Mouse (Mus musculus): ENCODE measurements around the gene Arl15. TPM values are rescaled to one million over a fixed set of nuclear protein-coding genes. Genes with fewer than 3 reads are reported as not detected.

The Arl15 gene
- polyA plus RNA-seq, 1 experiment from 2014 or later: 16.3 TPM

DNA sequence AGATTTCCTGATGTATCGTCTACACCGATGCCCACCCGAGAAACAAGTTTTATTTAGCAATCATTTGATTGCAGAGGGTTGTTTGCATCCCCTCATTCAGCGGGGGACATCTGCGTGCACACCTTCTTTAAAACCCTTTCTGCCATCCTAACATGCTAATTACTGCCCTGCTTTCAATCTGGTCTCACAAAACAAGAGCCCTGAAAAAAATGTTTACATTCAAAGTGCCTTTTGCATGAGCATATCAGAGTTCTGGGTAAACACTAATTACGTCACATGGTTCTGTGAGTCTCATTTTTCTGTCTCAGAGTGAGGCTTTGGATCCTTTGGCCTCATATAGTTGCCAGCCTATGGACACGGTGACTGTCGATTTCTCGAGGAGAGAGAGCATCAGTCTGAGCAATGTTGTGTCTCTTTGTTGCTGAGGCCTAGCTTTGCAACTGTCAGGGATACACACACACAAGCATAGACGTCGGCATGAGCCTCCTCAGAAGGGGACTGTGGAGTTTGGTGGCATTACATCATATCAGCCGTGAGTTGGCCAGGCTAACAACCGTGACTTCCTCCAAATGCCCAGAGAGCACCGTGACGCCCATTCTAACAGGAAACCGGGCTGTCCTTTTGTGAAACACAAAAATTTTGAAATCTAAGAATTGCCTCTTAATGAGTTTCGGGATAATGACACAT lies 283.4 kb downstream of the Arl15 start:
- WGBS: 44% methylated on average over 17 of the region's 17 CpGs
- Histone ChIP-seq H3K36me3 (no peaks in the 10 kb centered on the region), H3K9me3 (replicated peaks) (no peaks in the 10 kb centered on the region), H3K4me3 (replicated peaks) (no peak overlapping the region), H3K9ac (replicated peaks) (no peak overlapping the region), H3K4me1 (peaks cover 11% of the 10 kb centered on the region; the same call in 1 of the 2 replicates), H3K27ac (replicated peaks) (no peak overlapping the region), H3K27me3 (replicated peaks) (no peaks in the 10 kb centered on the region), H3K4me2 (no peak overlapping the region)
- ATAC-seq (ENCODE audit: low FRiP score): no peak

GRCm38 (mm10) chr13:114078851-114079250 lies 284.5 kb downstream of the Arl15 start:
- ATAC-seq (ENCODE audit: low FRiP score): no peak
- H3K27me3 ChIP-seq (replicated peaks): no peaks in the 10 kb centered on the region
- H3K9ac ChIP-seq (replicated peaks): no peak overlapping the region
- no peaks in the 10 kb centered on the region for H3K9me3 ChIP-seq (replicated peaks)
- H3K4me2 ChIP-seq: no peak overlapping the region
- H3K4me1 ChIP-seq: peaks cover 11% of the 10 kb centered on the region; the same call in 1 of the 2 replicates
- 81% methylated on average over 4 of the region's 4 CpGs for WGBS
- H3K4me3 ChIP-seq (replicated peaks): no peak overlapping the region
- H3K36me3 ChIP-seq: no peaks in the 10 kb centered on the region
- no peak overlapping the region for H3K27ac ChIP-seq (replicated peaks)

DNA sequence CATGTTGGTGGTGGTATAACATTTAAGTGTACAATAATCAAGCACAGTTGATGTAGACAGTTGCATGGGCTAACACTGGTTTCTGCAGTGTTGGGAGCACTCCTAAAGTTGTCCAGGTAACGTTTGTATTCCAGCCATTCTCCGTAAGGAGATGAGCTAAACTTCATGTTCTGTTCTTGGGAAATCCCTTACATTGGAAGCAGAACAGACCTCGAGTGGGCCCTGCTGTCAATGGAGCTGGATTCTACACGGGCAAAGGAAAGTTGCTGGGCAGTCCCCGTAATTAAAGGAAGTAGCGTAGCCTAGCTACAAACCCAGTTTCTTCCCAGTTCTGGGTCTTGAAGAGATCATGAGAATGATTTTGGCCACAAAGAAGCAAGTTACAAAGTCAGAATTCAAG lies 285.4 kb downstream of the Arl15 start:
- 87% methylated on average over 6 of the region's 6 CpGs for WGBS
- H3K4me3 ChIP-seq (replicated peaks): no peak overlapping the region
- no peak for ATAC-seq (ENCODE audit: low FRiP score)
- no peak overlapping the region for H3K9ac ChIP-seq (replicated peaks)
- H3K4me2 ChIP-seq: no peak overlapping the region
- no peaks in the 10 kb centered on the region for H3K27me3 ChIP-seq (replicated peaks)
- peaks cover 11% of the 10 kb centered on the region; the same call in 1 of the 2 replicates for H3K4me1 ChIP-seq
- no peaks in the 10 kb centered on the region for H3K9me3 ChIP-seq (replicated peaks)
- H3K36me3 ChIP-seq: no peaks in the 10 kb centered on the region
- no peak overlapping the region for H3K27ac ChIP-seq (replicated peaks)

GRCm38 (mm10) chr13:114080491-114080890 lies 286.2 kb downstream of the Arl15 start:
- WGBS: 82% methylated on average over 8 of the region's 8 CpGs
- no peaks in the 10 kb centered on the region for H3K27me3 ChIP-seq (replicated peaks)
- H3K4me3 ChIP-seq (replicated peaks): no peak overlapping the region
- no peak overlapping the region for H3K9ac ChIP-seq (replicated peaks)
- H3K9me3 ChIP-seq (replicated peaks): no peaks in the 10 kb centered on the region
- peaks cover 11% of the 10 kb centered on the region; the same call in 1 of the 2 replicates for H3K4me1 ChIP-seq
- no peaks in the 10 kb centered on the region for H3K36me3 ChIP-seq
- H3K4me2 ChIP-seq: no peak overlapping the region
- ATAC-seq (ENCODE audit: low FRiP score): no peak
- H3K27ac ChIP-seq (replicated peaks): no peak overlapping the region

GRCm38 (mm10) chr13:114083570-114084138 lies 289.3 kb downstream of the Arl15 start:
- WGBS: 90% methylated on average over 3 of the region's 3 CpGs
- H3K4me3 ChIP-seq (replicated peaks): no peak overlapping the region
- H3K9me3 ChIP-seq (replicated peaks): no peaks in the 10 kb centered on the region
- no peak for ATAC-seq (ENCODE audit: low FRiP score)
- no peaks in the 10 kb centered on the region for H3K27me3 ChIP-seq (replicated peaks)
- H3K4me1 ChIP-seq: no peaks in the 10 kb centered on the region
- H3K4me2 ChIP-seq: no peak overlapping the region
- no peaks in the 10 kb centered on the region for H3K36me3 ChIP-seq
- no peak overlapping the region for H3K9ac ChIP-seq (replicated peaks)
- H3K27ac ChIP-seq (replicated peaks): no peak overlapping the region

DNA sequence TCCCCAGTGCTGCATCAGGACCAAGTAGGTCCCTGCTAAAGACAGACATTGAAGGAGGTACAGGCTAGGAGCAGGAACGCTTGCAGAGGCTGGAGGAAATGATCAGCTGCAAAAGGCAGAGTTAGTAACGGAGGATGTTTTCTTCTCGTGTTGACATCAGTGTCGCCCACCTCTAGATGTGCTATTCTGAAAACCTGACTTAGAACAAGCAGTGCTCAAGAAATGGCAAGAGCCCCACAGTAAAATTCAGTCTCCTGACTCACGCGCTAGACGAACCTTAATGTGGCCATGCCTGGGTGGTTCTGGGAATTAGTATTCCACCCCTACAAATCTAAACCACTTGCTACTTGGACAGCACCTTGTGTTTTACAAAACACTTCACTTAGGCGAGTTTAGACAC lies 291.1 kb downstream of the Arl15 start:
- ATAC-seq (ENCODE audit: low FRiP score): no peak
- 78% methylated on average over 8 of the region's 8 CpGs for WGBS

GRCm38 (mm10) chr13:114086325-114086724 lies 292.0 kb downstream of the Arl15 start:
- 87% methylated on average over 5 of the region's 5 CpGs for WGBS
- ATAC-seq (ENCODE audit: low FRiP score): no peak
- no peaks in the 10 kb centered on the region for H3K36me3 ChIP-seq

More for the DNA sequence above, 291.1 kb downstream of the Arl15 start:
- no peaks in the 10 kb centered on the region for H3K27me3 ChIP-seq (replicated peaks)
- H3K36me3 ChIP-seq: no peaks in the 10 kb centered on the region
- H3K4me2 ChIP-seq: no peak overlapping the region
- H3K4me3 ChIP-seq (replicated peaks): no peak overlapping the region
- no peak overlapping the region for H3K27ac ChIP-seq (replicated peaks)
- H3K9me3 ChIP-seq (replicated peaks): no peaks in the 10 kb centered on the region
- no peaks in the 10 kb centered on the region for H3K4me1 ChIP-seq
- H3K9ac ChIP-seq (replicated peaks): no peak overlapping the region

DNA sequence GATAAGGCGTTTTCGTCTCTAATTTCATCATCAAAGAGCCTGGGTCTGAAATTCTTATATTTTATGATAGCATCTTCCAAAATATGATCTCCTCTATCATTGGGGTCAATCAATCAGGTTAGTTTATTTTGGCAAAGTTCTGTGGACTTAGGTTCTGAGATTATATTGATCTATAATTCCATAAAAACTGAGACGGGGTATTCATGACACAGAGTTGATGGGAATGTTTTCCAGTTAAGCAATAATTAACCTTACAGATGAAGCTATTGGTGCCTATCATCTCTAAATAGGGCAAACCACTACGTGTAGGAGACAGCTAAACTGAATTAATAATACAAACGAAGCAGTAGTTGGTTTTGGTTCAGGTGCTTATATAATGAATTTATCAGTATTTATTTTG lies 292.5 kb downstream of the Arl15 start:
- H3K27ac ChIP-seq (replicated peaks): no peak overlapping the region
- no peak overlapping the region for H3K9ac ChIP-seq (replicated peaks)
- no peaks in the 10 kb centered on the region for H3K36me3 ChIP-seq
- H3K4me3 ChIP-seq (replicated peaks): no peak overlapping the region
- ATAC-seq (ENCODE audit: low FRiP score): no peak
- H3K4me1 ChIP-seq: no peaks in the 10 kb centered on the region
- no peaks in the 10 kb centered on the region for H3K9me3 ChIP-seq (replicated peaks)
- no peaks in the 10 kb centered on the region for H3K27me3 ChIP-seq (replicated peaks)
- 94% methylated on average over 5 of the region's 5 CpGs for WGBS
- no peak overlapping the region for H3K4me2 ChIP-seq

More at GRCm38 (mm10) chr13:114086325-114086724, 292.0 kb downstream of the Arl15 start:
- Histone ChIP-seq H3K27me3 (replicated peaks) (no peaks in the 10 kb centered on the region), H3K27ac (replicated peaks) (no peak overlapping the region), H3K4me3 (replicated peaks) (no peak overlapping the region), H3K9me3 (replicated peaks) (no peaks in the 10 kb centered on the region), H3K4me1 (no peaks in the 10 kb centered on the region), H3K4me2 (no peak overlapping the region), H3K9ac (replicated peaks) (no peak overlapping the region)

DNA sequence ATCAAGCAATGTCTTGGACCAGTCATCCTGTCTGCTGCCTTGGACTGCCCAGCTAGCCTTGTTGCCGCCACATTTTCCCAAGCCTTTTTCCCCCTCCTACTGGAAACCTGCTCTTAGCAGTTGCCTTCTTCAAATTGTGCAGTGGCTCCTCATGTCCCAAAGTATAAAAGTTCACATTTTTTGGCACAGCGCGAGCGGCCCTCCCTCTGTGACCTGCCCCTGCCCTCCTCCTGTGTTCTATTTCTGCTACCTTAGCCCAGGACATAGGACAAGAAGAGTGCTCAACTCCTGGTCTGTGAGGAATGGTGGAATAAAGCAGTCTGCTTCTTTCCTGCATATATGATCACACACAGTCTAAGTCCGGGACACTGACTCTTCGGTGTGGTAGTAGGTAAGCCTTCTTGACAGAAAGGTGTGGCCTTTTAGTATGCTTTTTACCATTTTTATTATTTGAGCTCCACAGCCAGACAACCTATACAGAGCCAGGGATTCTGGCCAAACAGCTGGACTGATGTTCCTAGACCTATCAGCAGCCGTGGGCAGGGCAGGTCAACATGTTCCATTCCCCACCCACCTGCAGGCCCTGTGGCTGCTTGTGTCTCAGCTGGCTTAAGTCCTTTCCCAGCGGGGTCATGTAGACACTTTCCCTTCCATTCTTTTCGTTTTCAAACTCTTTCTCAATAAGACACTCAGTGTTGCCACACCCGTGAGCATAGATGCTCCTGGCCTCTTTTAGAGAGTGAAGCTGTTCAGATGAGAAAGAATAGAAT lies 293.6 kb downstream of the Arl15 start:
- 90% methylated on average over 10 of the region's 10 CpGs for WGBS
- H3K27ac ChIP-seq (replicated peaks): no peak overlapping the region
- H3K36me3 ChIP-seq: no peaks in the 10 kb centered on the region
- no peak for ATAC-seq (ENCODE audit: low FRiP score)
- no peaks in the 10 kb centered on the region for H3K27me3 ChIP-seq (replicated peaks)
- H3K9ac ChIP-seq (replicated peaks): no peak overlapping the region
- H3K9me3 ChIP-seq (replicated peaks): no peaks in the 10 kb centered on the region
- no peak overlapping the region for H3K4me3 ChIP-seq (replicated peaks)
- no peak overlapping the region for H3K4me2 ChIP-seq
- no peaks in the 10 kb centered on the region for H3K4me1 ChIP-seq

DNA sequence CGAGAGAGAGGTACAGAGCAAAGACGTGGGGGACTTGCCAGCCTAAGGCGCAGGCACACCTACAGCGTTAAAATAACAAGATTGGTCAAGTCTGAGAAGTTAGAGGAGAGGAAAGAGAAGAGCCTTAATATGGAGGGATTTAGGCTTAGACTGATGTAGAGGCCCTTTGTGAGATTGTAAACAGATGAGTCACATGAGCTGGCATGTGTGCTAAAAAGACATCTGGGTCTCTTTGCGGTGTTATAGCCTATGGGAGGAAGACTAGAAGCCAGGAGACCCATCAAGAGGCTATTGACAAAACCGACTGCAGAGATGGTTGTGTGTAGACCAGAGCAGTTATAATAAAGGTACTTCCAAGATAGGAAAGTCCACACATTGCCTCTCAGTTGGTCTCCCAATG lies 296.5 kb downstream of the Arl15 start:
- H3K27ac ChIP-seq (replicated peaks): no peak overlapping the region
- no peak overlapping the region for H3K4me3 ChIP-seq (replicated peaks)
- no peaks in the 10 kb centered on the region for H3K4me1 ChIP-seq
- no peaks in the 10 kb centered on the region for H3K36me3 ChIP-seq
- H3K4me2 ChIP-seq: no peak overlapping the region
- H3K9me3 ChIP-seq (replicated peaks): no peaks in the 10 kb centered on the region
- 87% methylated on average over 6 of the region's 6 CpGs for WGBS
- H3K9ac ChIP-seq (replicated peaks): no peak overlapping the region
- H3K27me3 ChIP-seq (replicated peaks): no peaks in the 10 kb centered on the region
- ATAC-seq (ENCODE audit: low FRiP score): no peak; the same call in 1 of the 2 replicates

DNA sequence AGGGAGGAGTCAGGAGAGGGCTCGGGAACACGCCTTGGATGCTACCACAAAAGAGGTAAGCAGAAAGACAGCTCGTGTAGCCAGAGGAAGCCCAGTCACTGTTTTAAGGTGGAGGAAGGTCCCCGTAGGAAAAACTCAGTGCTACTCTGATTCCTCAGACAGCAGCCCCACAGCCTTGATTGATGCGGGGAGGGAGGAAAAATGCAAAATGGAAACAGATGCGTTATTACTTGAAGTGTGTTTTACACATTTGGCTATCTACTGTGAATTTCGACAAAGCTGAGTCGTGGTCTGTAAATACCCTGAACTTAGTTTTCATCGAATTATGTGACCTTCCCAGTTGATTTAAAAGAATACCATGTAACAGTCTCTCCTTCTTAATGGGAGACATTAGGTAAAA lies 296.9 kb downstream of the Arl15 start:
- H3K9me3 ChIP-seq (replicated peaks): no peaks in the 10 kb centered on the region
- H3K36me3 ChIP-seq: no peaks in the 10 kb centered on the region
- no peaks in the 10 kb centered on the region for H3K4me1 ChIP-seq
- 84% methylated on average over 9 of the region's 9 CpGs for WGBS
- no peak overlapping the region for H3K4me3 ChIP-seq (replicated peaks)
- no peaks in the 10 kb centered on the region for H3K27me3 ChIP-seq (replicated peaks)
- ATAC-seq (ENCODE audit: low FRiP score): no peak
- no peak overlapping the region for H3K4me2 ChIP-seq
- H3K27ac ChIP-seq (replicated peaks): no peak overlapping the region
- H3K9ac ChIP-seq (replicated peaks): no peak overlapping the region

All from neural tube, embryonic 15.5 days (tissue).